Mouse (Mus musculus): ENCODE measurements around the gene Tnfrsf9.

Tnfrsf9 gene

DNA sequence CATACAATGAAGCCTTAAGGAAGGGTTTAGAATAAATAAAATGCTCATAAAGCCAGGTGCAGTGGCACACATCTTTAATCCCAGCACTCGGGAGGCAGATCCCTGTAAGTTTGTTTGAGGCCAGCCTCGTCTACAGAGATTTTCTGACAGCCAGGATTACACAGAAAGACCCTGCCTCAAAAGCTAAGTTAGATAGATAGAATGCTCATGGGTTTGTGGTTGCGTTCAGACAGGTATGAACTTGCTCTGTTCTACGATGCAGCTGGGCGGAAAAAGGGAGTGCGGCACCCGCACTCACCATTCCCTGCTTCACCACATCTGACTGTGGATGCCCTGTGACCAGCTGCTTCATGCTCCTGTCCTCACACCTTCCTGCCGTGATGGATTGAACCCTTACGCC lies 65.1 kb downstream of the Tnfrsf9 start:
- DNase-seq (ENCODE audit: extremely low spot score, low read depth, low spot score) = no peak

DNA sequence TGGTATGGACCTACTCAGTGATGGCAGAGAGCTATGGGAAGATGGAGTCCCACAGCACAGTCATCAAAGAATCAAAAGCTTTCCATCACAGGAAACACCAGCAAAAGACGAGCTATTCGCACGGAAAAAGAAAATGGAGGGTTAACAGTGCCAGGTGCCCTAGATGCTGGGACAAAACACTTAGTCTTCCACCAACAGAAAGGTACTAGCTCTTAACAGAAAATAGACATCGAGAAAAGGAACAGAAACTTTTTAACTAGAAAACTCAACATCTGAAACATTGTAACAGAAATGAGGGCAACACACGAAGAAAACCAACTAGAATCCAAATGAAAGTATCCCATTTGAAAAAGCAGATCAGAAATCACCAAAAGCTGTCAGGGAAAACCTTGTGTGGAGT lies 65.8 kb downstream of the Tnfrsf9 start:
- no peak for DNase-seq (ENCODE audit: extremely low spot score, low read depth, low spot score)

DNA sequence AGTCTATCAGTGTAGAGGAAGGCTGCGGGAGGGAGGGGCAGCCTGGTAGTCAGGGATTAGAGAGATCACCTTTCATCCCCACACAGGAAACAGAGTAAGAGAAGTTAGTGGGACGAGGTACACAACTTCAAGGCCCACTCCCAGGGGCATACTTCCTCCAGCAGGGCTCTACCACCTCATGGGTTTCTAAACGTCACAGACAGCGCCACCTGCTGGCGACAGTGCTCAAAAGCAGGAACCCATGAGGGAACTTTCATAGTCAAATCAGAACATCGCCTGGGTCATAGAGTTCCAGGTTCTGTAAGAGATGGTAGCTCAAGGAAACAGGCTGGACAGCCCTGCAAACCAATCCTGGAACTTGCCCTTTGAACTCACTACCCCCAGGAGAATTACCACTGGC lies 75.8 kb downstream of the Tnfrsf9 start:
- DNase-seq (ENCODE audit: extremely low spot score, low read depth, low spot score) = no peak
